Mouse (Mus musculus) layer of hippocampus, adult 2 months (tissue): ENCODE results near the gene Nod1. TPM values are rescaled to one million over a fixed set of nuclear protein-coding genes. Genes with fewer than 3 reads are reported as not detected.

Experiments
- DNase-seq, 2 experiments: peaks; one replicate each; pipeline ENCODE4 v3.0.0; 2022; ENCODE audit warnings: low spot score in 2 of 2
- H3K27ac ChIP-seq: fragments of 200-600 bp; 2 replicates; pipeline ENCODE4 v1.8.1; 2022
- H3K4me3 ChIP-seq: fragments of 200-600 bp; 2 replicates; pipeline ENCODE4 v1.8.1; 2022; ENCODE audit warnings: mild to moderate bottlenecking
- CTCF ChIP-seq: fragments of 200-600 bp; conservative IDR thresholded peaks from 2 replicates; pipeline ENCODE4 v1.8.1; 2022; ENCODE audit warnings: antibody characterized with exemption, mild to moderate bottlenecking, moderate library complexity
- total RNA-seq, 2 experiments: library from RNA; stranded (reverse); gene quantifications; 2 replicates each; pipeline ENCODE4 v1.2.3; 2021

Nod1 gene
- total RNA-seq, 2 experiments from 2014 or later, result 4.9 TPM

DNA sequence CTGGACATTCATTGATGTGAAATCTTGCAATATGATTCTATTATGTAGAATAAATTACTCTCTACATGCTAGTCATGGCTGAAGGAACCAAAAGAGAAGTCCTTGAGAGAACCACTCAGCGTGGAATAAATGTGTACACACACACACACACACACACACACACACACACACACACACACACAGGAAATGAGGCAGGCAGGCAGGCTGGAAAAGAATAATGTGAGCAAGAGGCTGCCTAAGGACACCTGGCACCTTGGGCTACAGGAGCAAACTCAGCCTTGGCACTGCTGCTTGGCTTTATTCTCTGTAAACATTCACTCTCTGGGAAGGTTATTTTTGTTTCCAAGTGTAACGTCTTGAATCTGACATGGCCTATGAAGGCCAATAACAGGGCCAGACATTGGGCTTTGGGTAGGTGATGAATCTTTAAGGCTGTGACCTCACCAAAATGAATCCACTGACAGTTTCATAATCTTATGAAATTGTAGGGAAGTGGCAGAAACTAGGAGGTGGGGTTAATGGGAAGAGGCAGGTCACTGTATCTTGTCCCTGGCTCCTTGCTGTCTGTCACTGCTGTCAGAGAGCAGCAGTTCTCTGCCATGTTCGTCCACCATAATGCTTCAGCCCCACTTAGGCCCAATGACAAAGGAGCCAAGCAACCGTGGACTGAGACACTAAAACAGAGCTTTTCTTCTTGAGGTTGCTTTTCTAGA lies 26.0 kb downstream of the Nod1 start:
- TF ChIP-seq CTCF, result no peak
- no peak overlapping the region for H3K4me3 ChIP-seq
- H3K27ac ChIP-seq, result no peak overlapping the region
- DNase-seq, result no peak

DNA sequence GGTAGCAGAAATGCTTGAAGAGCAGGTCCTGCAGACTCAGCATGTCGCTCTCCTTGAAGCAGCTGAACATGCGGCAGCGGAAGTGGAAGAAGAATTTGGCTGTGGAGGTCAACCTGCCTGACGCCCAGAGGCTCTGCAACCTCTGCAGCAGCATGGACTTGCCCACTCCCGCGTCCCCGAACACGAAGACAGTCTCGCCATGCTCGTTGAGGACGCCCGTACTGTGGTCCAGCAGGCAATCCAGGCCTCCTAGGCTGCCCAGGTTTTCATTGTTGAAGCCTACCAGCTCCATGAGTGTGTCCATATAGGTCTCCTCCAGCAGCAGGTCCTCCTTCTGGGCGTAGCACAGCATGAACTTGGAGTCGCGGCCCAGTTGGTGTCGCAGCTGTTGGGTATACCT lies 27.9 kb downstream of the Nod1 start:
- no peak for TF ChIP-seq CTCF
- H3K27ac ChIP-seq, result no peak overlapping the region
- no peak overlapping the region for H3K4me3 ChIP-seq
- DNase-seq, result no peak

DNA sequence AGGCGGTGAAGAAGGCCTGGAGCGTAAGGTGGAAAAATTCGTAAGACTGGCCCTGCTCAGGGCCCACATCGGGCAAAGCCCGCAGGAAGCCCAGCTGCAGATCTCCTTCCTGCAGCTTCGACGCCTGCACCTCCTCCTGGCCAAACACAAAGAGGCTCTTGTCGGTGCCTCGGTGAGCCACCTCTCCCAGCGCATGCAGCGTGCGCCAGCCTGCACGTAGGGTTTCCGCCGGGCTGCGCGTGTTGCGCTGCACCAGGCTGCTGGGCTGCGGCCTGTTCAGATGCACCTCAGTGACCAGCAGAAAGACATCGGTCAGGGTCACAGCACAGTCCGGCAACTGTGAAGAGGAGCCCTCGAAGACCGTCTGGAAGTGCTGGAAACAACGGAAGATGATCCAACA lies 28.7 kb downstream of the Nod1 start:
- DNase-seq, result no peak
- H3K4me3 ChIP-seq, result no peak overlapping the region
- no peak overlapping the region for H3K27ac ChIP-seq
- no peak for TF ChIP-seq CTCF

DNA sequence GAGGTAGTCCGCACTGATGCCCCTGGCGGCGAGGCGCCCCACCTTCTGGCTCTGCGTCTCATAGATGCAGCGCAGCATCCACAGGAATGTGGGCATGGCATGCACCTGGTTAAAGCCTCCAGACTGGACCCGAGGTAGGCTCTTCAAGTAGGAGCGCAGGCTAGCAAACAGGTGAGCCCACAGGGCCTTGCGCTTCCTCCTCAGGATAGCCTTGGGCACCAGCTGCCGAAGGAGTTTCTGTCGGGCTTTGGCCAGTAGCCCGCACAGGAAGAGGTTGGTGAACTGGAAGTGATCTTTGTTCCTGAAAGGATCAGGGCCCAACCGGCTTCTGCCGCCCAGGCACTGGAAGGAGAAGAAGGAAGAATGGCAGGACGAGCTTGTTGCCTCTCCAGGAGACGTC lies 29.1 kb downstream of the Nod1 start:
- Histone ChIP-seq H3K4me3 (no peak overlapping the region), H3K27ac (no peak overlapping the region)
- no peak for DNase-seq
- no peak for TF ChIP-seq CTCF

DNA sequence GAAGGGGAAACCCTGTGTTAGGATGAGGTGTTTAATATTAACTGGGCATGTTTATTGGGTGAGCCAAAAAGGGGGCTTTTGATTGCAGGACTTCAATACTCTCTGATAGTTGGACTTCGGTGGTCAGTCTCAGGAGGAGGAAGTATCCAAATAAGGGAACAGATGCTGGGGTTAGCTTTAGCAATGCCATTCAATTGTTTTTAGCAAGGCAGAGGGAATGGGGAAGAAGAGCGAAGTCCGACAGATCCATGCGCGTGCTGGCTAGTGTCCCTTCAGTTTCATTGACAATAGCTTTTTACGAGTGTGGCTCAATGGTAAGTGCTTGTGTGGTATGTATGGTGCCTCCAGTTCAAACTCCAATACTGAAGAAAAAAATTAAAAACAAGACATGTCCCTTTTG lies 31.3 kb downstream of the Nod1 start:
- H3K4me3 ChIP-seq, result no peak overlapping the region

DNA sequence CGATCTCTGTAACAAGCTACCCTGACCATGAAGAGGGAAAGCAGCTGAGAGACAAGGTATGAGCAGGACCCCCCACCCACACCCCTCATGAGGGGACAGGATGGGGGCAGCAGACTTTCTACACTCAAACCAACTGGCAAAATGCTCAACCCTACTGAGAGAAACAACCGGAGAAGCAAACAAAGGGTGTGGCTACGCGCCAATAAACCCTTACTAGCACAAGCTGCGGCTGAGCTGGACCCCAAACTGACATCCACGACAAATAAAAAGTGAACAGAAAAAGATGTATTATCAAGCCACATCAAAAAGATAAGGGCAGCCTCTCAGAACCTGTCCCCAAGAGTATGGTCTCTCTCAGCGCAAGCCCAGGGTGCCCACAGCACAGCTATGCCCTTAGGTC lies 32.3 kb downstream of the Nod1 start:
- H3K27ac ChIP-seq, result no peak overlapping the region
- no peak for TF ChIP-seq CTCF
- no peak overlapping the region for H3K4me3 ChIP-seq
- no peak for DNase-seq

More for the DNA sequence above, 31.3 kb downstream of the Nod1 start:
- no peak for DNase-seq
- TF ChIP-seq CTCF, result no peak
- no peak overlapping the region for H3K27ac ChIP-seq

DNA sequence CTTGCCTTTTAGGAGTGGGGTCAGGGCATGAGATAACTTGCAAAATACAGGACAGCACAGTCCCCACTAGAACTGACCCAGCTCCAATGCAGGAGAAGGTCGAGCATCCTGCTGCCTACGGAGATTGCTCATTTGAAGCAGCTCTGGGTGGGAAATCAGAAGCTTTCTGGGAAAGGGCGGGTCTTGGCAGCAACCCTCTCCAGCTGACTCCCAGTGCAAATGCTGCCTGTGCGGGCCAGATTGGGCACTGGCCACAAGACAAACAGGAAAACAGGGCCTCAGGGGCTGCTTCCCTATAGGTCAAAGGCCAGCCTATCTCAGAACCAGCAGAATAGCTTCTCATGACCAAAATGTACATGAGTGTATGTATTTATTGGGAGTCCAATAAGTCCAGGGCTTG lies 32.8 kb downstream of the Nod1 start:
- H3K4me3 ChIP-seq, result no peak overlapping the region
- H3K27ac ChIP-seq, result no peak overlapping the region
- TF ChIP-seq CTCF, result no peak
- DNase-seq, result no peak

DNA sequence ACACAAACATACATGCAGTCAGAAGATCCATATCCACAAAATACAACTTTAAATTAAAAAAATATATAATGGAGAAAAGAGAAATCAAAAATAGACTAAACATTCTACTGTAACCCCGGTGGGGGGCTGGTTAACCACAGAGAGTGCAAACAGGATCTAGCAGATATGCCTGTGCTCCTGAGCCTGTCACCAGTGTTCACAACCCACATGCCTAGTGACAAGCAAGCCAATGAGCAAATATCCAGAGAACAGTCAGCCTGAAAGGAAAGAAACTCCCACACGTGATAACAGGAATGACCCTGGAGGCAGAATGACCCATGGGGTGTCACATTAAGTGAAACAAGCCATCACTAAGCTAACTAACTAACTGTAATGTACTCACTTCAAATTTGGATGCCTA lies 35.9 kb downstream of the Nod1 start:
- no peak overlapping the region for H3K4me3 ChIP-seq
- no peak for DNase-seq
- H3K27ac ChIP-seq, result no peak overlapping the region
- no peak for TF ChIP-seq CTCF

DNA sequence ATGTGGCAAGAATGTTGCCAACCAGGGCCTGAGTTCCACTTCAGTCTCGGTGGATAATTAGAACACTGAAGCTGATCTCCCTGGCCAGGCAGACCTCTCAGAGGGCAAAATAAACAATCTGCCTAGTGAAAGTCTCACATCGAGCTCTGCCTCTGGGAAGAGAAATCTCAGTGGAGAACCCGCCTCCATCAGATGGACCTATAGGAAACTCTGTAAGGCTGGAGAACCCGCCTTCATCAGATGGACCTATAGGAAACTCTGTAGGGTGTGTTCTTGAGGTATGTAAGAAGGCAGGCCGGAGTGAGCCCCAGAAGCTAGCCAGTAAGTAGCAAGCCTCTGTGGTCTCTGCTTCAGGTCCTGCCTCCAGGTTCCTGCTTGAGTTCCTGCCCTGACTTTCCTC lies 37.5 kb downstream of the Nod1 start:
- no peak for DNase-seq
- no peak for TF ChIP-seq CTCF

DNA sequence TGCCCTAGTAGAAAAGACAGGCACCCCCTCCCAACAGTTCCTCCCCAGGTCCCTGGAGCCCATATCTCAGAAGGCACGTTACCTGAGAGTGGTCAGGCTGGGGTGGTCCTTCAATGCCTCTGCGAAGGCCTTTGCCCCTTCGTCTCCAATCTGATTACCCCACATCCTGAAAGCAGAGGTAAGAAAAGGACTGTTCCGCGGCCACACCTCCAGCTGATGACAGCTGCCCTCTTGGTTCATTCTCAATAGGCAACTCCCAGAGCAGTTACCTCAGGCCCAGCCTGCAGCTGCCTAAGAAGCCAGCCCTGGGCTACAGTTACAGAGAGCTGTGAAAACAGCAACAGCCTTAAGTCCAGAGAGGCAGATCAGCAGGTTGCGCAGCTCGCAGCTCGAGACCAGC lies 38.1 kb downstream of the Nod1 start:
- TF ChIP-seq CTCF, result no peak
- no peak overlapping the region for H3K4me3 ChIP-seq
- no peak overlapping the region for H3K27ac ChIP-seq
- no peak for DNase-seq

More for the DNA sequence above, 37.5 kb downstream of the Nod1 start:
- Histone ChIP-seq H3K27ac (no peak overlapping the region), H3K4me3 (no peak overlapping the region)

DNA sequence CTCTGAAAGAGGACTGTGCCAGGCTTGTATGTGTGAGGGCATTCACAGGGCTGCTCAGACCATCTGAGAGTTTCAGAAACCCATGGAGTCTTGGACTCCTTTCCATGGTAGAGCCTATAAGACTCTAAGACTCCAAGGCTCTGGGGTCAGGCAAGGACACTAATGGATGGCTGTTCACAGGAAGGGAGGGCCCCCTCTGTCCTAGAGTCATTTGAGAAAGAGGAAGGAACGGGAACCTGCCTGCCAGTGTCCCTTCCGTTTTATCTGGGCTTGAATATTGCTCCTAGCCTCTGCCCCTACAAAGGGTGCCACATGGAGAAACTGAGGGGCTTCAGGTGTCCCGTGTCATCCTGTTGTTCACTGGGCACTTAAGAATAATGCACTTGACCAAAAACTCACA lies 38.5 kb downstream of the Nod1 start:
- DNase-seq, result no peak
- Histone ChIP-seq H3K4me3 (no peak overlapping the region), H3K27ac (no peak overlapping the region)
- no peak for TF ChIP-seq CTCF

DNA sequence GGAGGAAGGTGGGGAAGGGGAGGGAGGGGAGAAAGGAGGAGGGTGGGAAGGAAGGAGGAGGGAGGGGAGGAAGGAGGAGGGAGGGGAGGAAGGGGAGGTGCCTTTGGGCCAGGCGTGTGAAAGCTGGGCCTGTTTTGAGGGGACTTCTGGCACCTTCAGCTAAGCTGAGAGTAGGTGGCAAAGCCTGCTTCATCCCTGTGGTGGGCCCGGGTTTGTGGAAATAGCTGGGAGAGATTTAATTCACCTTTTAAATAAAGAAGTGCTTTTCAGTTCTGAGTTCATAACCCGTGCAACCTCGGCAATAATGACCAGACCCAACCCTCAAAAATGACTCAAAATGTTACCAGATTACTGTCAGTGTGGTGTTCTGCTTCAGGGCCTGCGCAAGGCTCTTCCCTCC lies 39.2 kb downstream of the Nod1 start:
- no peak overlapping the region for H3K4me3 ChIP-seq
- H3K27ac ChIP-seq, result no peak overlapping the region
- no peak for DNase-seq
- TF ChIP-seq CTCF, result no peak

DNA sequence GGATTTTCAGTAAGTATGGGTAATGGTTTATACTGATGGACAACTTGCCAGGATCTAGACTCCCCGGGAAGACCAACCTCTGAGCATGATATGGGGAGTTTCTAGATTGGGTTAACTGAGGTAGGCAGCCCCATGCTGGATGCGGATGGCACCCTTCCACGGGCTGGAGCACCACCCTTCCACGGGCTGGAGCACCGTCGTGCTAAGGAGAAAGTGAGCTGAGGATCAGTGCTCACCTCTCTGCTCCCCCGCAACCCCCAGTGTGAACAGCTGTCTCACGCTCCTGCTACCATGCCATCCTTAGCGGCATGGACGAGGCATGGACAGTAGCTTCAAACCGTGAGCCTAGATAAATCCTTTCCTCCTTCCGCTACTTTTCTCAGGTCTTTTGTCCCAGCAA lies 39.9 kb downstream of the Nod1 start:
- no peak overlapping the region for H3K4me3 ChIP-seq
- DNase-seq, result no peak
- TF ChIP-seq CTCF, result no peak
- no peak overlapping the region for H3K27ac ChIP-seq

DNA sequence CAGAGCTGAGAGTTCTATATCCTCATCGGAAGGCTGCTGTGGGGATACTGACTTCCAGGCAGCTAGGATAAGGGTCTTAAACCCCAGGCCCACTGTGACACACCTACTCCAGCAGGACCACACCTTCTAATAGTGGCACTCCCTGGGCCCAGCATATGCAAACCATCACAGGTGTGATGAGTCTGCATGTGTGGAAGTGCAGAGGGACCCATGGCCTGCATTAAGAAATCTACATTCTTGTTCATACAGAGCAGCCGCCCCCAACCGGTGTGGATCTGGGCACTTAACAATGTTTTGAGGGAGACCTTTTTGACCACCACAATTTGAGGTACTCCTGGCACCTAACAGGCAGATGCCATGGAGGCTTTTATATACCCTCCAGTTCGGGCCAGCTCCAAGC lies 40.8 kb downstream of the Nod1 start:
- no peak overlapping the region for H3K27ac ChIP-seq
- H3K4me3 ChIP-seq, result no peak overlapping the region
- DNase-seq, result no peak
- no peak for TF ChIP-seq CTCF

DNA sequence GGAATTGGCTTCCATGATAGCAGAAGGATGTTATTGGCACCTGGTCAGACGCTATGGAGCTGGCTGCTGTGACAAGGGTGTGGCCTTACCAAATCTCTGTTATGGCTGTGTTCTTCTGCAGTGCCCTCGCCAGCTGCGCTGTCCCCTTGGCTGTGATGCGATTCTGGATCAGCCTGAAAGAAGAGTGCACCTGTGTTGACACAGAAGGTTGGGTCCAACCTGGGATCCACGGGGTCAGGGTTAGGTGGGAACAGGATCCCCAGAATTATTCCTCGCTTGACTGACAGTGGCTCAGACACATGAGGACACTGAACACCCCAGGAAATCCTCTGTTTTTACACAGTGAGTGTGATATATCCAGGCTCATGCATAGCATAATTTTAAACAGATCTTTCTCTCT lies 44.5 kb downstream of the Nod1 start:
- Histone ChIP-seq H3K4me3 (no peak overlapping the region), H3K27ac (no peak overlapping the region)
- DNase-seq, result no peak
- no peak for TF ChIP-seq CTCF
